In the genomic region with DNA sequence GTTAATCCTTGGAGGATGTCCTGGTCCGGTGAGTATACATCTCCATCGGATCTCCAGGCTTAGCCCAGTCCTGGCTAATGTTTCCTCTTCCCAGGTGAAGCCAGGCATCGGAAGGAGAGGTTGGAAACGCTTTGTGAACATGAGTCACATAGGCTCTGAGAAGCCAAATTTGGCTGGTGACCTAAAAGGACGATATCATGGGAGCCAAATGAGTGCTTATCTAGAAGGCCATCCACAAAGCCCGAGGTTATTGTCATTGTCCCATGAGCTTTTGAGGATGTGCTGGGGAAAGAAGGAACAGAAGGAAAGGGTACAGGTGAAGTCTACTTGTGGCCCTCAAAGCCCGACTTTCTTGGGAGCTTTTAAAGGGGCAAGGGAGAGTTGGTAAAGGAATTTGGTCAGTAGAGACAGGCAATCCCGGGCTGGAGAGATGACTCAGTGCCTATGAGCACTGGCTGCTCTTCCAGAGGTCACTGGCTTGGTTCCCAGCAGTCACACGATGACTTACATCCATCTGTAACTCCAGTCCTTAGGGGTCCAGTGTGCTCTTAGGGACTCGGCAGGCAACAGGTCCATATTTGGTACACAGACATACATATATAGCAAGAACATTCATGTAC, we compare ENCODE assay signal across 13 mouse cellular contexts. TPM values are rescaled to one million over a fixed set of nuclear protein-coding genes. Genes with fewer than 3 reads are reported as not detected.
A peak's percentile ranks its signal among the peaks of the same experiment; 100 is the strongest.
DNase-seq lines count a peak whose midpoint lies in the region.
"Had no signal": no experiment of that assay in that cellular context is flagged by ENCODE, and none has a peak within 500 bp of the region (broad histone marks: within the 10 kb centered on the region; RNA-seq: fewer than 3 reads in every experiment).

No protein-coding gene starts in this region.

- intact Hi-C loops in heart, postnatal 36 days (cut with DNase I): no loop called here

- DNase-seq in adrenal gland, adult (ENCODE audit: inconsistent age in 2 of 2, low spot score in 1 of 2): peak; percentile 86 to 90
- DNase-seq in adrenal gland, postnatal 4 days (ENCODE audit: low spot score in 2 of 2): no peak
- DNase-seq in spleen, postnatal 10 days (ENCODE audit: low spot score in 2 of 2): peak; percentile 14 to 22
- DNase-seq in spleen, postnatal 14 days (ENCODE audit: low spot score in 2 of 2): no peak
- DNase-seq in heart, postnatal 36 days: peak; percentile 16 to 33
- no peak for DNase-seq in kidney, adult 11 months
- no peak for DNase-seq in cerebellum, adult 9-11 months
- DNase-seq in left cerebral cortex, adult 18-20 months (ENCODE audit: low spot score in 2 of 2): no peak
- DNase-seq: kidney, postnatal 14 days; thymus, adult 18-20 months had no signal

RNA-seq across cellular contexts. Expression of a gene that starts 42.4 kb away (rescaled TPM):
- total RNA-seq in adrenal gland, postnatal 4 days (2021): not detected
- not detected for total RNA-seq in heart, postnatal 36 days (2021)
- not detected for total RNA-seq in left cerebral cortex, adult 18-20 months (2021)
- total RNA-seq: gastrocnemius, postnatal 36 days; left cerebral cortex, postnatal 36 days; MEL had no signal

Comparison
In these comparisons a context has a peak if more than half of its experiments do, and no peak if none do; other contexts are left out.
1. DNase-seq: peak in adrenal gland, adult (2 of 2), spleen, postnatal 10 days (2 of 2) and heart, postnatal 36 days (2 of 2); none in adrenal gland, postnatal 4 days (0 of 2), spleen, postnatal 14 days (0 of 2), kidney, adult 11 months (single experiment), cerebellum, adult 9-11 months (single experiment) and left cerebral cortex, adult 18-20 months (0 of 2).